Mouse (Mus musculus) adrenal gland, adult 8-10 months (tissue): Measurements from ENCODE around the gene Slc48a1. TPM values are rescaled to one million over a fixed set of nuclear protein-coding genes. Genes with fewer than 3 reads are reported as not detected.

Experiments used
- DNase-seq: peaks from one replicate; pipeline ENCODE4 v3.0.0; 2022
- total RNA-seq, 4 experiments: library from RNA; stranded (reverse); gene quantifications; 2 replicates each; pipeline ENCODE4 v1.2.4; 2022

The Slc48a1 gene
- total RNA-seq, 4 experiments from 2014 or later: 120 to 216 (median 160) TPM

GRCm38 (mm10) chr15:97755361-97755760 lies 23.0 kb upstream of the Slc48a1 start:
- DNase-seq: no peak

- DNase-seq: no peak
Observed at GRCm38 (mm10) chr15:97760006-97760405, 18.3 kb upstream of the Slc48a1 start.

GRCm38 (mm10) chr15:97760952-97761351 lies 17.4 kb upstream of the Slc48a1 start:
- no peak for DNase-seq

- DNase-seq: no peak
Observed at GRCm38 (mm10) chr15:97761438-97761837, 16.9 kb upstream of the Slc48a1 start.

- peak; percentile 43 for DNase-seq
Observed at GRCm38 (mm10) chr15:97762733-97763132, 15.6 kb upstream of the Slc48a1 start.

- DNase-seq: no peak
Observed at GRCm38 (mm10) chr15:97763256-97764049, 14.9 kb upstream of the Slc48a1 start.

- DNase-seq: no peak
Observed at GRCm38 (mm10) chr15:97764532-97764931, 13.8 kb upstream of the Slc48a1 start.

- DNase-seq: no peak
Observed at GRCm38 (mm10) chr15:97765090-97765794, 13.1 kb upstream of the Slc48a1 start.

GRCm38 (mm10) chr15:97766194-97766593 lies 12.1 kb upstream of the Slc48a1 start:
- no peak for DNase-seq

- no peak for DNase-seq
Observed at GRCm38 (mm10) chr15:97766594-97767279, 11.6 kb upstream of the Slc48a1 start.

- peak; percentile 79 for DNase-seq
Observed at GRCm38 (mm10) chr15:97767280-97768186, 10.8 kb upstream of the Slc48a1 start, which contains the start of gene Rapgef3. Rapgef3 (minus strand) TSS chr15:97767972.

GRCm38 (mm10) chr15:97768192-97768591 lies 10.1 kb upstream of the Slc48a1 start:
- no peak for DNase-seq

- DNase-seq: no peak
Observed at GRCm38 (mm10) chr15:97770280-97770679, 8.0 kb upstream of the Slc48a1 start.

- peak; percentile 69 for DNase-seq
Observed at GRCm38 (mm10) chr15:97773108-97773507, 5.2 kb upstream of the Slc48a1 start.

- DNase-seq: no peak
Observed at GRCm38 (mm10) chr15:97773961-97774370, 4.4 kb upstream of the Slc48a1 start.

GRCm38 (mm10) chr15:97776514-97776913 lies 1.8 kb upstream of the Slc48a1 start:
- peak; percentile 49 for DNase-seq

GRCm38 (mm10) chr15:97776919-97777318 lies 1.4 kb upstream of the Slc48a1 start:
- DNase-seq: no peak

GRCm38 (mm10) chr15:97779576-97779975 lies 1.3 kb downstream of the Slc48a1 start:
- no peak for DNase-seq

GRCm38 (mm10) chr15:97780611-97781031 lies 2.3 kb downstream of the Slc48a1 start:
- no peak for DNase-seq

- DNase-seq: no peak
Observed at GRCm38 (mm10) chr15:97781961-97782748, 3.8 kb downstream of the Slc48a1 start.

GRCm38 (mm10) chr15:97782749-97783105 lies 4.4 kb downstream of the Slc48a1 start:
- peak; percentile 63 for DNase-seq
